Mouse (Mus musculus) layer of hippocampus, adult 11-12 months (tissue): ENCODE data around the gene Acadm.

Experiments used
- DNase-seq: peaks from one replicate; pipeline ENCODE4 v3.0.0; 2022; ENCODE audit warnings: low spot score

Gene Acadm

DNA sequence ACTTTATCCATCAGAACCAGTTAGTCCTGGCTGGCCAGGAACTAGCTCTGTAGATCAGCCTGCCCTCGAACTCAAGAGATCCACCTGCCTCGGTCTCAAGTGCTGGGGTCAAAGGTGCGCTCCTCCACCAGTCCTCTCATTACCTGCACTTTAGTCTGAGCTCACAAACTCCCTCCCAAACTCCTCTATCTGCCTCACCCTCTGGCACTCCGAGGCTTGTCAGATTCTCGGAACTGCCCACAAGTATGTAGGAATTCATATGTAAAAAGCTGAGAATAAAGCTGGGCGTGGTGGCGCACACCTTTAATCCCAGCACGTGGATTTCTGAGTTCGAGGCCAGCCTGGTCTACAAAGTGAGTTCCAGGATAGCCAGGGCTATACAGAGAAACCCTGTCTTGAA is 3.9 kb downstream of the Acadm start:
- DNase-seq = no peak

DNA sequence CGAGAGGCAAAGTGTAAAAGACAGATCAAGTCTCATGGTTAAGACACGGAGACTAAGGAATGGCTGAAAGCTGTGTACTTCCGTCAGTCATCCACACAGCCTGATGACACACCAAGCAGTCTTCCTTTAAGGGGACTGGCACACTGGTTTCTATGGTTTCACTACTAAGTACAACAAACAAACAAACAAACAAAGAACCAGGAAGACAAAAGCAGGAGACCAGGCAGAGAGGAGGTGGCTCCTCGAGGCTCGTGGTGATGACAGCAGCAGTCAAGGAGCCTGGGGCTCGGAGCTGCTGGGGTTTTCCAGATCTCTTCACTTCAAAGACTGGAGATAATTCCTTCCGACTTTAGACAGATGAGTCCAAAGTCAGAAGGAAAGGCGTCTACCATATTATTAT is 4.4 kb downstream of the Acadm start:
- no peak for DNase-seq

DNA sequence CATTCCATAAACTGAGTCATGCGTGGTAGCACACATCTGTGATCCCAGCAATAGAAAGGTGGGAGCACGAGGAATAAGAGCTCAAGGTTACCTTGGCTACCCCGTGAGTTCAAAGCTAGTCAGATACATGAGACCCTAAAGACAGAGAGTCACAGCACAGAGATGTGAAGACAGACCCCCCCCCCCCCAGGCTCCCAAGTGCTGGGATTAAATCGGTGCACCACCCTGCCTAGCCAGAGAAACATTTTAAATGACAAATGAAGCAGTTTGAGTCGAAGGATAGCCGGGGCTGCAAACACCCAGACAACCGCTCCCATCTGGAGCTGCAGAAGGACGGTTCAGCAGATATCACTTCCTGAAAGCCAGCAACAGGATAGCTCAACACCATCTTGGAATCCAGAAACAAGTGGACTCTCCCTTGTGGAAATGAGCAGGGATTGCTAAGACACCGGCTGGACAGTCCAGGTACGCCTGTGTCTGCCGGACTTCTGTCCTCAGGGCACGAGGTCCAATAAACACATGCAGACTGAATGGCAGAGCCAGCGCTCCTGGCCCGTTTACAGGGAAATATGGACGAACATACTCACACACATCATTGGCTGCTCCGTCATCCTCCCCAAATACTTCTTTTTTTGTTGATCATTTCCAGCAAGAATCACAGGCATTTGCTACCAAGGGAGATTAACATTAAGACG is 7.2 kb downstream of the Acadm start:
- DNase-seq = no peak

DNA sequence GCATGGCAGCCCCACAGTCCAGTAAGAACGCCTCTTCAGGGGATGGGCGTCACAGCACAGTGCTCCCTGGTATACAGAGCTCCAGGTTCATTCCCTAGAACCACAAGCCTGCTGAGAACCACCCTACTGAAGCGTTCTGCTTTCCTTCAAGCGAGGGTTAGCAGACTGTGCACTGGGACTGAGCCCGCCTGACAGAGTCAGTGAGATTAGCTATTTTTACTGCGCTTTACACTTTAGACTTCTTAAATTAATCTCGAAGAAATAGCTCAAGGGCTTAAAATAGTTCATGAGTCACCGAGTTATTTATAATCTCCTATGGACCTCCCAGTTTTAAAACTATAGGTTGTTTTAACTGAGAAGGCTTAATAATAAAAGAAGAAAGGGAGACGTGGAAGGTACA is 8.6 kb downstream of the Acadm start:
- DNase-seq = no peak

DNA sequence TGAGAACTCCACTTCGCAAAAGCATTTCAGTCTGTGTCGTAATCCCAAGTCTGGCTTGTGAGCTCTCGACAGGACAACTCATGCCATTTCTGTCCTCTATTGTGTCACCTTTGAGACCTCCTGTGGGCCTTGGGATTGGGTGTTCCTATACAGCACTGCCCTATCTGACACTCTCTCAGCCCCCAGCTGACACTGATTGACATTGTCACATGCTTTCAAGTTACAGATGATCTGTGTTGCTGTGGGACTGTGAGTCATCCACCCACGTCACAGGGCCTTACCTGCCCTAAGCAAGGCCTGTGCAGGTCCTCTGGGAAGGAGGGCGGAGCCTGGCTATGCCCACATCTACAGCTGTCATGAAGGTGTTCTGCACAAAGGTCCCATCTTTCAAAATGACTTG is 12.0 kb downstream of the Acadm start:
- DNase-seq = no peak

DNA sequence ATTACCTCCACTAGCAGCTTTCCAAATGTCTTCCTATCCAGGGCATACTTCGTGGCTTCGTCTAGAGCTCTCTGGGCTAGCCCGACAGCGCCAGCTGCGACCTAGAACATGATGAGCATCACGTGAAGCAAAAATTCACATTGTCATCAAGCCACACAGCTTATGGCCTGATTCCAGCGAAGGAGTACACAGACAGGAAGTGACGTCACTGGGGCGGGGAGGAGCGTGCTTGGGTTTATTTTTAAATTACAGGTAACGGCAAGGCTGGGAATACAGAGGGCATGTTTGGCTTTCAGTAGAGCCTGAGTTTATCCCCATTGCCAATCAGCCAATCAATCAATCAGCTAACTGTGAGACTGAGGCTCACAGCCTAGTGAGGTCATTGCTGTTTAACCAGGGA is 14.9 kb downstream of the Acadm start:
- DNase-seq = no peak

DNA sequence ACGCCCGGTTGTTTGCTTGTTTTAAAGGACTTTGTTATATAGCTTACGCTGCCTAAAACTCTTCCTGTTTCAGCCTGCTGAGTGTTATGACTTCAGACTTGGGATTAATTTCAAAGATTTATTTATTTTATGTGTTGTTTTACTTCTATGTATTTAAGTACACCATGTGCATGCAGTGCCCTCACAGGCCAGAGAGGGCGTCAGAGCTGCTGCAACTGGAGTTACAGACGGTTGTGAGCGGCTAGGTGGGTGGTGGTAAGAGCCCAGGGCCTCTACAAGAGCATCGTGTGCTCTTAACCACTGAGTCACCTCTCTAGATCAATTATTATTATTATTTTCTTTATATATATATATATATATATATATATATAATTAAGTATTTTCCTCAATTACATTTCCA is 18.1 kb downstream of the Acadm start:
- no peak for DNase-seq

DNA sequence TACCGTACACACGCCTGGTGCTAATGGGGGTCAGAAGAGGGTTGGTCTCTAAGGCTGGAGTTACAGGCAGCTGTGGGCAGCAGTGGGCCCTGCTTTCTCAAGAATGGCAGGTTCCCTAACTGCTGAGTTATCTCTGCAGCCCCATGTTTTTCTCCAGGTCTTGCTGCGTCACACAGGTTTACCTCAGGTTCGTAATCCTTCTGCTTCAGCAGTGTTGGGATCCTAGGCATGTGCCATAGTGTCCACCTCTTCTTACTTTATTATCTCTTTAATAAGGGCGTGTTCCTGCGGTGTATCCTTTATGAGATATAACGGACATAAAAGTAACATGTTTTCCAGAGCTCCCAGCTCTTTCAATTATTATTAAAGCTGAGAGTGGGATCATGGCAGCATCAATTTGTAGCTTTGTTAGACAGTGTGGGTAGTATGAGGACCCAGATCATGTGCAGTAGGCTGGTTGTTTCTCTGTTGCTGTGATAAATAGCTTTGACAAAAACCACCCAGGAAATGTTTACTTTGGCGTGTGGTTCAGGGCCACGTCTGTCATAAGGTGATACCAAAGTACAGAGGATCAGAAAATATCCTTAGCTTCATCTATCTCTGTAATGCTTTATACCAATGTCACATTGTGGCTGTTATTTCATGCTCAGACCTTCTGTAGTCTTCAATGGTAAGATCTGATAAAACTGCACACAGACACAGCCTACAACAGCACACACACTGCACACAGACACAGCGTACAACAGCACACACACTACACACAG is 23.1 kb downstream of the Acadm start:
- no peak for DNase-seq

DNA sequence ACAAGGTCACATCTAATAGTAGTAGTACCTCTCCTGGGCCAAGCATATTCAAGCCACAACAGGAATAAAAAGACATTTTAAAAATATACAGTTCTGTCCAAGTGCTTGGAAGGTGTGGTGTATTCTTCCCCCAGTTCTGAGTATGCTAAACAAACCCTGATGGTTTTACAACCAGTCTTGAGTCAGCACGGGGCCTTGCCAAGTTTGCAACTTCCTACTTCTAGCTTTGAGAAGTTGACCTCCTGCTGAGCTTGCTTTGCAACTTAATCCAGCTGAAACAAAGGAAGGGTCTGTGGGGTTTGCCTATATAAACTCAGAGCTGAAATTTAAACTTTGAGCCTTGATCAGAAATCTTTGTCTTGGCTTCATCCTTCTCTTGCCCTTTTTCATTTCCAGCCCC is 27.2 kb downstream of the Acadm start:
- DNase-seq = no peak

DNA sequence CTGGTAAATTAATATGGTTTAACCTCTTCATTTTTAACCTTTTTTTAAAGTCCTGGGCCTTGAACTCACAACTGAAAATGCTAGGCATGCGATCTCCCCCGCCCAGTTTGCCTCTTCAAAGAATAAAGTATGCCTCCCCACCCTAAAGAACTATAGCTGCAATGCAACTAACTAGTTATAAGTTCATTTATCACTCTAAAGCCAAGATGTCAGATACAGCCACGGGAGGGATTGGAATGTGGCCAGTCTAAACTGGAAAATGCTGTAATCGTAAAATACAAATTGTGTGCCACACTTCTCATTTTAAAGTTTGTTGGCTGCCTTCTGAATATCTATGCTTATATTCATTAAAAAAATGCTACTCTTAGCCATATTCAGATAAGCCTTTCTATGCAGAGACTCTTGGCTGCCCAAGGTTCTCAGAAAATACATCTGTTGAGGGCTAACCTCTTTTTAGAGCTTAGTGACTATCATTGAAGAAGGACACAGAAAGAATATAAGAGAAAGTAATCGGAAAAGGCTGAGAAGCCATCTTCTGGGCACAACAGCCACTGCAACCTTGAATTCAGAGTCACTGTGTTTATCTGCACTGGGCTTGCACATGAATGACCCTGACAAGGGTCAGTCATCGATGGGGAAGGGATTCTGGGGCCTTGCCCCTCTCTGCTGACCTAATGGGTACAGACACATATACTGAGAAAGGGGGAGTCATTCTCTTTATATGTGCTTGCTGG is 30.8 kb downstream of the Acadm start:
- DNase-seq = no peak

DNA sequence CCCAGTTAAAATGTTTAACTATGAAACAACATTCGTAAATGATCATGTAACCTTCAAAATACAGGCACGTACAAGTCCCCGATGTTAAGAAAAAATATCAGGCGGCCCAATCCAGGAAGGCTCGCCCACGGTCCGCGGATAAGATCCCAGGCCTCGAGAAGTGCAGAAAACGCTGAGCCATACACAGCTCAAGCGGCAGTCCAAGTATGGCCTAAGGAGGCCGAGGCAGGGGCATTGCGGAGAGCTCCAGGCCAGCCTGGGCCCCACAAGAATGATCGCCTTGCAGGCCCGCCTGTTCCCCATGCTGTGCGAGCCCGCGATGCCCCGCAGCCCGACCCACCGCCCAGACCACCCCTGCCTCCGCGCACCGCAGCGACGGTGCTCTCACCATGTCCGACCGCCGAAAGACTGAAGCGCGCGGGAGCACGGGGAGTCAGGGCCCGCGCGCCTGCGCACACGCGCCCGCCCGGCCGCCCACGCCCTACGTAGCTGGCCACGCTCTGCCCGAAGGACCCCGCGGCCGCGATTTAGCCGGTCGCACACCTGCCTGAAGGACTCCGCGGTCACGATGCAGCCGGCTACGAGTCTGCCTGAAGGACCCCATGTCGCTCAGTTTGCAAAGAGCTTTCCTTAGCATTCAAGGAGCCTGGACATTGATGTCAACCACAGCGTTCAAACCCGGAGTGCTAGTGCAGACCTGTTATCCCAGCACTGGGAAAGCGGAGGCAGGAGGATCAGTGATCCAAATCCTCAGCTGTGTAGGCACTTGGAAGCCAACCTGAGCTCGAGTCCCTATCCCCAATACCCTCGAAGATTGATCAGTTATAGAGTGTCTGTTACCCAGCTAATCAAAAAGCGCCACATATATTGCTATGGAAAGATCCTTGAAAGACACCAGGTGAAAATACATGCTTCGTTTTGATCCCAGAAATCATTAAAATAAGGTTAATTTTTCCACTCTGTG is 31.6 kb downstream of the Acadm start, which contains the start of gene Rabggtb:
TSS of gene Rabggtb (minus strand) at position 464 of the 964 bp plus-strand sequence.
- DNase-seq = peak; percentile 96

DNA sequence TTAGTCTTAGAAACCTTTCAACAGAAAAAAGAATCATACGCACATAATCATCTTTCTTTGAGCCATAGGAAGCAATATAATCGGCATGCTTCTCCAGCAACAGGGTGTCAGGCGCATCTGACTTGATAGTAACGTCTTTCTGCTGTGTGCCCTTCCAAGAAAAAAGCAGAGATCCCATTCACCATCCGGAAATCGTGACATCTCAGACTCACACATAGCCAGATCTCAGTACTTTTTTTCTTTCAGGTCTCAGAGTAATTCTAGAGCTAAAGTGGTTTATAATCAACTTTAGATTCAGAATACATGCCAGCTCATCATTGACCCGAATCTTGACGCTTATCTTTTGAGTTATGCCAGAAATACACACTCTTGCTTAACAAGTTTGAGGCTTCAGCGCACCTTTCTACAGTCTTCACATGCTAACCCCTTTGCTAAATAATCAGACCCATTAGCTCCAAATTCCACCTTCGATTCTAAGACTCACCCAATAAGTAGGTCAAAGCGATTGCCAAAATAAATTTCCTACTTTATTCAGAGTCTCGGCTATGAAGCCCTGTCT is 32.5 kb downstream of the Acadm start:
- DNase-seq = no peak

DNA sequence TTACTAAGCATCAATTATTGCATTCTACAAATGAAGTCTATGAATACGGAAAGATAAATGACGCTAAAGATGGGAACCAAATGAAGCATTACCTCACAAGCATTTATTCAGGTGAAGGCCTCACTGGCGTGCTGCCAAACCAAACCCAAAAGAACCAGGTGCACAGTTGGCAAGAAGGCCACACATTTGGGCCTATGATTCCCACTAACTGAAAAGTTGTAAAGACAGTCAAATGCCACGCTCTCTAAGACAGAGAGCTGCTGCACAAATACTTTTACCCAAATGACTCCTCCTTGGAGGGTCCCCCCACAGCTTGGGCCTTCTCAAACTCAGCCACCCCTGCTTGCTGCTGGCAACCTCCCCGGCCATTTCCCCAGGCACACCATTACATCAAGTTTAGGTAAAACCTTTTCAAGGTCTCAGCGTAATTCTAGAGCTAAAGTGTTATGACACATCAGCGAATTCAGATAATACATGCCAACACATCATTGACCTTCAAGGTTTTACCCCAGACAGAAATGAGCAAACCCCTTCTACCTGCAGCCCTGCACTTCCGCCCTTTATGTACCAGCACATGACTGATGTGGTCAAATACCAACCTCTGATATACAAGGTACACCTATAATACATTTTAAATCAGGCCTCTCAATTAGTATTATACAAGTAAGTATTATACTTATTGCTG is 33.1 kb downstream of the Acadm start:
- no peak for DNase-seq

DNA sequence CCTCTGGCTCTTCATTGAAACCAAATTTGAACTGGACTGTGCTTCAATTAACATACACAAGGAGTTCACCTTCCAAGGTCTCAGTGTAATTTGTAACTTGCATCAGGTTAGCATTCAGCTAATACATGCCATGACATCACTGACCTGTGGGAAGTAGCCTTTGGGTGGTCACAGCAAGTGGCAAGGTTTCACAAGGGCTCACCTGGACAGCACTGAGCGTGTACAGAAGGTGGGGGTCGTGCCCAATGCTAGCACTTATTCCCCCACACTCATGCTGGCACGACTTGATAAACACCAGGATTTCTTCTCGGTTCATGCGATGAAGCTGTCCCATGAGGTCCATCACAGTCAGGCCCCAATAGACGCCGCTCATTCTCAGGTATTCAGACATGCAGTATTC is 33.9 kb downstream of the Acadm start:
- DNase-seq = no peak

DNA sequence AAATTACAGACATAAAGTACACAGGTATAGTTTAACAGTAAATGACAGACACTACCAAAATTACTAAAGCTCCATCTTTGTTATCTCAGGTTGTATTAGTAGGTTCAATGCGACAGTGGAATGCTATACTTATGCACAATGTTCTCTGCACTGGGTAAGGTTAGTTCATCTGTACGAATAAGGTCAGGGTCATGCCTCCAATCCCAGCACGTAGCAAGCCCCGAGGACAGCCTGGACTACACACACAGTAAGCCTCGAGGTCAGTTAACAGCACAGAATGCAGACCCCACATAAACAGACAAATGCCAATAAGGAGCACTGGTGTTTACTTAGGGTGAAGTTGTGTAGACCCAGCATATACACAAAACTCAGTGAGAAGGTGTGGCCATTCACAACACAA is 35.5 kb downstream of the Acadm start:
- no peak for DNase-seq

DNA sequence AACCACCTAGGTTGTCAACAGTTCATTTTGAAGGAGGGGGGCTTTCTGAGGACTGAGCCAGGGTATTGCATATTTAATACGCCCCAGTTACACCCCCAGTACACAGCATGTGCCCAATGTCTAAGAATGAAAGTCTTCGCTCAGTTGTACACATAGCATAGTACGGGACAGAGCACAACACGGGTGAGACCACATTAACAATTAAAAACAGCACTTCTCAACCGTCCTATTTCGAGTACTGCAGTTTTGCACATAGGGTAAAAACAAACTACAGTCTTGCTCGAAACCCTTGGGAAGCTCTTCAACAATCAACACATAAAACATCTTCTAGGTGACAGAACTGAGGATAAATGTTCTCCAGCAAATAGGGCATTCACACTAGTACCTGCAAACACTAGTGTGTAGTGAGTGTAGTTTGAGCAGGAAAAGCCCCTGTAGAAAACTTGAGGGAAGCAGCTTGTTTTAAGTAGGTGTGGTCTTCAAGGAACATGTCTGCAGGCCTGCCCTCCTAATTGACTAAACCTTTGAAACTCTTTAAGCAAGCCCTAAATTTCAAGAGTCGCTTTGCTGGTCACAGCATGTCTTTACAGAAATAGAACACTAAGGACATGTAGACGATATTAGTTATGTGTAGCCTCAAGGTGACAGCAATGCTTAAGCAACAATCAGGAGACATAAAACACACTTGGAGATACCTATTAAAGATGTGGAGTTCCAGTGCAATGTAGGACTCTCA is 38.1 kb downstream of the Acadm start, which contains the start of gene Msh4:
TSS of gene Msh4 (minus strand) at position 3 of the 736 bp plus-strand sequence.
- DNase-seq = no peak

DNA sequence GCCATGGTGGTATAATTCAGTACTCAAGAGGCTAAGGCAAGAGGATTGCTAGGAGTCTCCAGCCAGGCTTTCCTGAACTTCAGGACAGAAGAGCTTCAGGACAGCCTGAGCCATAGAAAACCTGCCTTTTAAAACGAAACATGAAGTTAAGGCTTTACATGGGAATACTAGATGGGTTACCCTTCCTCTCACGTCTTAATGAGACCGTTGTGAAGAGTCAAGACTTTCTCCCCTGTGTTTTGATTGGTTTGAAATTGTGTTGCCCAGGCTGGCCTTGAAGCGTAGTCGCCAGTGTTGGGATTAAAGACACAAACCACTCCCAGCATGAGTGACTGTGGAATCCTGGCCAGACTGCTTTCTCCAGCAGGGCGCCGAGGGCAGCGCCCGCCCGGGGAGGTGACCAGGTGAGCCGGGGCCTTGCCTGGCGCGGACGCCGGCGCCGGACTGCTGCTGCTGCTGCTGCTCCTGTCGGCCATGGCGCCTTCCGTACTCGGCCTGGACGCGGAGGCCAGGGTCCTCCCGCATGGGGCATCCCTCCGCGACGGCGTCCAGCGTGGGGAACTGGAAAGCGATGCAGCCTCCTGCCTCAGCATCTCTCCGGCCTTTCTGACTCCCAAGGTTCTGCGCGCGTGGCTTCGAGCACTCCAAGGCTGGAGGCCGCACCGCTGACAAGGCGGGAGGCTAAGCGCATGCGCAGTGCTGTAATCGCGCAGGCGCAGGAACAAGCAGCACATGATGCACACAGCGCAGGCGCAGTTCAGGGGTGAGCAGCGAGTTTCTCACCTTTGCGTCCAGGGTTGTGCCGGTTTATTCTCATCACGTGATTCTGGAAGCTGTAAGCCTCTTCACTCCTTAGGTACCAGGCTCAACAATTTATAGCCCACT is 38.9 kb downstream of the Acadm start:
- DNase-seq = no peak

DNA sequence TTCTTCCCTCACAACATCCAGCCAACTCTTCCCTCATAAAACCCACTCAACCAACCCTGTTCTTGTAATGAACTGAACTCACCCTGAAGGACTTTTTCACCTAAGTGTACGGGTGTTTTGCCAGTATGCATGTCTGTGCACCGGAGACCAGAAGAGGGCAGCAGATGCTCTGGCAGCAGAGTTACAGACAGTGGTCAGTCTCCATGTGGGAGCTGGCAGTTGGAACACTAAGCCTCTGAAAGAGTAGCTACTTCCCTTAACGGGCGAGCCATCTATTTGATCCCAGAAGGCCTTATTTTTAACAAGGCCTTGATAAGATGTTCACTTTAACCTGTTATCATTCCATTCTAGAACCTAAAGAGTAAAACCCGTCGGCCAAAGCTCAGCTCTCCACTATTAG is 39.8 kb downstream of the Acadm start:
- DNase-seq = no peak

DNA sequence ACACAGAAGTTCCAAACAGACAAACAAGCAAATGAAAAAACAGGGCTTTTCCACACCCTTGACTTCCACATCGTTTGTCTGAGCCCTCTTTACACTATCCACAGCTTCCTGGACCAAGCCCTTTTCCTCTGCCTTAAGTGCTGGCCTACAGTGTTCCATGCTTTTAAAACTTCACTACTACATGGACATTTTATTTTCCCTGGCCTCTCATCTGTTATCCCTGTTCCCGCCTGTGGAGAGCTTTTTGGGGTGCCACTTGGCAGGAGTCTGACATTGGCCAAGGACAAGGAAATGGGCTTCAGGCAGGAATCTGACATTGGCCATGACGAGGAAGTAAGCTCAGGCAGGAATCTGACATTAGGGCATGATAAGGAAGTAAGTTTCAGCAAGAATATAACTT is 41.8 kb downstream of the Acadm start:
- no peak for DNase-seq
